Mouse (Mus musculus): Measurements from ENCODE around the gene Cds1.

DNA sequence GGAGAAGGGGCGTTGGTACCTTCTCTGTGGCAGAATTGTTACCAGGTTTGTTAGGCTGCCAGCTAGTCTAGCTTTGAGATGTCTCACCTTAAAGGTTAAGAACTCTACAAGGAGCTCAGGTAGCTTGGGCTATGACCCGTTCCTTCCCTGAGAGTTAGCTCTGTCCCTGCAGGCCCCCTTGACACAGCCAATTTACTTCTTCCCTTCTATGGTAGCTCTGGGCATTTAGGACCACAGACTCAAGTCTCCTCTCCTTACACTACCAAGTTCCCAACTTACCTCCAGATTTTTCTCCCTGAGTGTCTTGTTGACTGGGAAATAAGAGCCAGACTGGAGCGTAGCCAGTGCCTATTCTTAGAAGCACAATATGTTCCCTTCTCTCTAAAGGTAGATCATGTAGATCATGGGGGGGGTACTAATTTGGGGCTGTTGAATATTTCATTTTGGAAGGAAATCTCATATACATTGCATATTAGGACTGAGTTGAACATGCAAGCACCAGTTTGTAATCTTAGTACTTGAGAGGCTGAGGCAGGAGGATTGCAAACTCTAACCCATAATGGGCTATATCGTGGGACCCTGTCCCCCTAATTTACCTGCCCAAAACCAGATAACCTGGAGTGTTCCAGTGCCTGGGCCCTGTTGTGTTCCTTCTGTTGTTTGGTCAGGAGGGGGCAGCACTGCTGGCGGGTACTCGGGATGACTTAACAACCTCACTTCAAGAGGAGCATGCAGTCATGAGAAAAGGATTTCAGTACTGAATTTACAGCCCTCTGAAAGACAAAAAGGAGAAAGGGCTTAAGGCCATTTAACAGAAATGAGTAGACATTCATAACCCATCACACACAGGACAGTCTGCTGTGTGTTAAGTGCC, 46.6 kb downstream of the Cds1 start:
- TF ChIP-seq CTCF (IDR thresholded peaks at IDR 0.05; ENCODE audit: low read depth, low read length) (no peak), TAL1 (conservative IDR thresholded peaks at IDR 0.05; ENCODE audit: low read depth, low read length) (no peak)
